8 mouse cellular contexts compared by ENCODE assay signal in genomic region chr11:117325468-117326139, GRCm38 (mm10).
A peak's percentile ranks its signal among the peaks of the same experiment; 100 is the strongest.
DNase-seq lines count a peak whose midpoint lies in the region; ATAC-seq and TF ChIP-seq lines count a peak whose summit lies in the region.

No protein-coding gene starts in this region.

- no peak for ATAC-seq in lung, embryonic 15.5 days (ENCODE audit: borderline replicate concordance, extremely low read depth, low FRiP score, low TSS enrichment)

- no peak for TF ChIP-seq CTCF in kidney, adult 2 months (conservative IDR thresholded peaks at IDR 0.05; ENCODE audit: insufficient read depth, insufficient read length, low read depth, low read length)

- no peak for TF ChIP-seq POLR2A in kidney, adult 2 months (IDR thresholded peaks at IDR 0.05; ENCODE audit: low read depth, low read length)

- intact Hi-C loops in gastrocnemius, postnatal 36 days (cut with DNase I): no loop called here

- H3K27me3 ChIP-seq in kidney, adult 2 months (replicated peaks; ENCODE audit: control insufficient read depth, insufficient read depth, low read length): no peaks in the 10 kb centered on the region
- no peaks in the 10 kb centered on the region for H3K27me3 ChIP-seq in lung, embryonic 15.5 days

- no peak overlapping the region for H3K4me3 ChIP-seq in kidney, adult 2 months (ENCODE audit: insufficient read depth, low read depth, low read length)
- H3K4me3 ChIP-seq in lung, embryonic 15.5 days: no peak overlapping the region

- peak; percentile 60 for DNase-seq in kidney, adult 2 months
- DNase-seq in kidney, postnatal 14 days: no peak
- peak; percentile 42 for DNase-seq in embryo, embryonic 10.5 days (ENCODE audit: low spot score)
- peak; percentile 91 for DNase-seq in thymus, postnatal 0 days (ENCODE audit: low spot score)
- DNase-seq in c-Kit-positive CD71-positive TER-119-positive erythroid progenitor cells, embryonic 14.5 days (ENCODE audit: low spot score): no peak
- no peak for DNase-seq in layer of hippocampus, postnatal 36 days
- no peak for DNase-seq in gastrocnemius, postnatal 36 days

- WGBS in kidney, adult 2 months: 55% methylated on average over 12 of the region's 12 CpGs
- WGBS in lung, embryonic 15.5 days: 32% methylated on average over 12 of the region's 12 CpGs

- H3K9ac ChIP-seq in lung, embryonic 15.5 days: no peak overlapping the region

- H3K4me2 ChIP-seq in lung, embryonic 15.5 days: no peak overlapping the region

- peaks cover 13% of the 10 kb centered on the region; the same call in 1 of the 2 replicates for H3K4me1 ChIP-seq in kidney, adult 2 months (ENCODE audit: control insufficient read depth, insufficient read depth, low read length)
- H3K4me1 ChIP-seq in lung, embryonic 15.5 days: peaks cover 79% of the 10 kb centered on the region

- no peaks in the 10 kb centered on the region for H3K36me3 ChIP-seq in kidney, adult 2 months (ENCODE audit: control insufficient read depth, insufficient read depth, low read length)
- no peaks in the 10 kb centered on the region for H3K36me3 ChIP-seq in lung, embryonic 15.5 days

- peak overlapping the region; percentile 4; the same call in 1 of the 2 replicates for H3K27ac ChIP-seq in kidney, adult 2 months (ENCODE audit: insufficient read depth, low read depth, low read length)
- 0 out of 2 replicates have a peak overlapping the region, but pooled peaks have one; percentile 1 for H3K27ac ChIP-seq in lung, embryonic 15.5 days

- H3K9me3 ChIP-seq in lung, embryonic 15.5 days: no peaks in the 10 kb centered on the region

Comparison
In these comparisons a context has a peak if more than half of its experiments do, and no peak if none do; other contexts are left out.
1. DNase-seq: peak in kidney, adult 2 months (single experiment), embryo, embryonic 10.5 days (single experiment) and thymus, postnatal 0 days (single experiment); none in kidney, postnatal 14 days (single experiment), c-Kit-positive CD71-positive TER-119-positive erythroid progenitor cells, embryonic 14.5 days (single experiment), layer of hippocampus, postnatal 36 days (0 of 2) and gastrocnemius, postnatal 36 days (0 of 2).